ENCODE assay signal across 14 mouse cellular contexts in genomic region chr6:54409271-54409670, GRCm38 (mm10). TPM values are rescaled to one million over a fixed set of nuclear protein-coding genes. Genes with fewer than 3 reads are reported as not detected.
DNase-seq lines count a peak whose midpoint lies in the region; ATAC-seq lines count a peak whose summit lies in the region.
"Had no signal": no experiment of that assay in that cellular context is flagged by ENCODE, and none has a peak within 500 bp of the region (broad histone marks: within the 10 kb centered on the region; RNA-seq: fewer than 3 reads in every experiment).

No protein-coding gene starts in this region.

- ATAC-seq in embryonic facial prominence, embryonic 14.5 days (ENCODE audit: low read depth) = peak; percentile 78
- ATAC-seq in liver, embryonic 16.5 days (ENCODE audit: low read depth) = peak; percentile 47; the same call in 1 of the 2 replicates
- peak; percentile 78 for ATAC-seq in intestine, embryonic 16.5 days
- ATAC-seq: hindbrain, postnatal 0 days had no signal

- no peaks in the 10 kb centered on the region for H3K36me3 ChIP-seq in embryonic facial prominence, embryonic 14.5 days (ENCODE audit: control insufficient read depth, insufficient read depth, low read length)
- H3K36me3 ChIP-seq in embryonic facial prominence, embryonic 10.5 days (replicated peaks) = no peaks in the 10 kb centered on the region
- H3K36me3 ChIP-seq in liver, embryonic 16.5 days (ENCODE audit: control insufficient read depth, insufficient read depth) = no peaks in the 10 kb centered on the region
- H3K36me3 ChIP-seq in heart, embryonic 10.5 days = no peaks in the 10 kb centered on the region
- no peaks in the 10 kb centered on the region for H3K36me3 ChIP-seq in intestine, embryonic 16.5 days (ENCODE audit: control insufficient read depth, insufficient read depth, low read length)

- H3K4me3 ChIP-seq in embryonic facial prominence, embryonic 14.5 days (ENCODE audit: low read depth, low read length) = no peak overlapping the region
- H3K4me3 ChIP-seq in embryonic facial prominence, embryonic 10.5 days = no peak overlapping the region
- H3K4me3 ChIP-seq in liver, embryonic 16.5 days (ENCODE audit: low read depth, low read length) = no peak overlapping the region
- no peak overlapping the region for H3K4me3 ChIP-seq in heart, embryonic 10.5 days
- H3K4me3 ChIP-seq in intestine, embryonic 16.5 days (ENCODE audit: low read length) = no peak overlapping the region
- H3K4me3 ChIP-seq: erythroblast, embryonic 14.5 days had no signal

- H3K9me3 ChIP-seq in embryonic facial prominence, embryonic 14.5 days (ENCODE audit: control insufficient read depth, low read length) = no peaks in the 10 kb centered on the region
- H3K9me3 ChIP-seq in embryonic facial prominence, embryonic 10.5 days = no peaks in the 10 kb centered on the region
- H3K9me3 ChIP-seq in liver, embryonic 16.5 days (replicated peaks; ENCODE audit: control insufficient read depth, low read length) = no peaks in the 10 kb centered on the region
- H3K9me3 ChIP-seq in heart, embryonic 10.5 days = no peaks in the 10 kb centered on the region
- H3K9me3 ChIP-seq in intestine, embryonic 16.5 days (ENCODE audit: control insufficient read depth, low read length) = no peaks in the 10 kb centered on the region

- no peak overlapping the region for H3K4me2 ChIP-seq in embryonic facial prominence, embryonic 14.5 days (ENCODE audit: low read depth, low read length)
- no peak overlapping the region for H3K4me2 ChIP-seq in liver, embryonic 16.5 days (ENCODE audit: low read depth, low read length)
- peak overlapping the region; percentile 35; the same call in 1 of the 2 replicates for H3K4me2 ChIP-seq in intestine, embryonic 16.5 days (ENCODE audit: low read depth, low read length)

- H3K9ac ChIP-seq in embryonic facial prominence, embryonic 14.5 days (ENCODE audit: low read depth, low read length) = no peak overlapping the region
- H3K9ac ChIP-seq in liver, embryonic 16.5 days (ENCODE audit: low read depth, low read length) = no peak overlapping the region
- H3K9ac ChIP-seq in intestine, embryonic 16.5 days (ENCODE audit: low read depth, low read length) = peak overlapping the region; percentile 40; the same call in 1 of the 2 replicates
- H3K9ac ChIP-seq: liver, embryonic 14.5 days had no signal

- H3K27ac ChIP-seq in embryonic facial prominence, embryonic 14.5 days (replicated peaks; ENCODE audit: low read depth, low read length) = no peak overlapping the region
- H3K27ac ChIP-seq in embryonic facial prominence, embryonic 10.5 days (replicated peaks) = no peak overlapping the region
- no peak overlapping the region for H3K27ac ChIP-seq in liver, embryonic 16.5 days (ENCODE audit: low read length)
- H3K27ac ChIP-seq in heart, embryonic 10.5 days = peak overlapping the region; percentile 59; the same call in 1 of the 2 replicates
- no peak overlapping the region; the same call in 1 of the 2 replicates for H3K27ac ChIP-seq in intestine, embryonic 16.5 days (ENCODE audit: low read length)
- H3K27ac ChIP-seq: hindbrain, postnatal 0 days; liver, embryonic 14.5 days had no signal

- 39% methylated on average over 6 of the region's 6 CpGs for WGBS in embryonic facial prominence, embryonic 14.5 days
- WGBS in embryonic facial prominence, embryonic 10.5 days = 51% methylated on average over 6 of the region's 6 CpGs
- 45% methylated on average over 6 of the region's 6 CpGs for WGBS in liver, embryonic 16.5 days (ENCODE audit: insufficient replicate concordance)
- WGBS in heart, embryonic 10.5 days = 39% methylated on average over 6 of the region's 6 CpGs
- 33% methylated on average over 6 of the region's 6 CpGs for WGBS in intestine, embryonic 16.5 days

- no peaks in the 10 kb centered on the region for H3K4me1 ChIP-seq in embryonic facial prominence, embryonic 14.5 days (ENCODE audit: control insufficient read depth, insufficient read depth, low read length)
- H3K4me1 ChIP-seq in embryonic facial prominence, embryonic 10.5 days = peaks cover 5% of the 10 kb centered on the region
- no peaks in the 10 kb centered on the region for H3K4me1 ChIP-seq in liver, embryonic 16.5 days (ENCODE audit: control insufficient read depth, low read depth, low read length)
- H3K4me1 ChIP-seq in heart, embryonic 10.5 days = peaks cover 5% of the 10 kb centered on the region
- H3K4me1 ChIP-seq in intestine, embryonic 16.5 days (ENCODE audit: control insufficient read depth, insufficient read depth, low read length) = peaks cover 4% of the 10 kb centered on the region; the same call in 1 of the 2 replicates

- no peaks in the 10 kb centered on the region for H3K27me3 ChIP-seq in embryonic facial prominence, embryonic 14.5 days (replicated peaks; ENCODE audit: control insufficient read depth, insufficient read depth, low read length)
- H3K27me3 ChIP-seq in embryonic facial prominence, embryonic 10.5 days (replicated peaks; ENCODE audit: low read depth, poor library complexity, severe bottlenecking) = no peaks in the 10 kb centered on the region
- no peaks in the 10 kb centered on the region for H3K27me3 ChIP-seq in liver, embryonic 16.5 days (ENCODE audit: control insufficient read depth, insufficient read depth, low read depth, low read length)
- no peaks in the 10 kb centered on the region for H3K27me3 ChIP-seq in heart, embryonic 10.5 days (ENCODE audit: insufficient read depth, poor library complexity, severe bottlenecking)
- H3K27me3 ChIP-seq in intestine, embryonic 16.5 days (replicated peaks; ENCODE audit: control insufficient read depth, insufficient read depth, low read length) = no peaks in the 10 kb centered on the region

- DNase-seq in embryonic facial prominence, embryonic 14.5 days (ENCODE audit: low spot score) = peak; percentile 56
- DNase-seq in embryonic facial prominence, embryonic 10.5 days (ENCODE audit: low spot score) = no peak
- DNase-seq in liver = no peak
- DNase-seq in heart, embryonic 10.5 days (ENCODE audit: low spot score) = no peak
- no peak for DNase-seq in spleen, adult 12 weeks (ENCODE audit: low spot score)
- no peak for DNase-seq in cerebellum, postnatal 14 days
- DNase-seq: adrenal gland, postnatal 14 days; kidney, postnatal 10 days; thymus, postnatal 14 days had no signal

RNA-seq across cellular contexts. Expression of gene Wipf3, which starts 20.1 kb away (rescaled TPM):
- 1.5 and 1.7 TPM in 2 replicates for polyA plus RNA-seq in embryonic facial prominence, embryonic 14.5 days (2014; fragmentation: Nextera tagmentation; extraction: Ambion mirVana)
- 1.1 and 1.4 TPM in 2 replicates for polyA plus RNA-seq in embryonic facial prominence, embryonic 10.5 days (2016; fragmentation: Nextera tagmentation; extraction: Ambion mirVana)
- 0.06 and 0.12 TPM in 2 replicates for polyA plus RNA-seq in liver, embryonic 16.5 days (2015; fragmentation: Nextera tagmentation; extraction: Ambion mirVana)
- 1.0 and 1.8 TPM in 2 replicates for polyA plus RNA-seq in heart, embryonic 10.5 days (2016; fragmentation: Nextera tagmentation; extraction: Ambion mirVana)
- 1.7 and 1.8 TPM in 2 replicates for polyA plus RNA-seq in intestine, embryonic 16.5 days (2015; fragmentation: Nextera tagmentation; extraction: Ambion mirVana)
- polyA plus RNA-seq: erythroblast, embryonic 14.5 days had no signal
